Mouse (Mus musculus) G1E-ER4 (cell line): Measurements from ENCODE around the gene Slc38a6. TPM values are rescaled to one million over a fixed set of nuclear protein-coding genes. Genes with fewer than 3 reads are reported as not detected.

Source experiments
- GATA1 ChIP-seq: IDR thresholded peaks from one replicate; pipeline ENCODE4 v1.8.0; 2012; ENCODE audit warnings: low read length, inconsistent platforms
- polyA plus RNA-seq: library from polyadenylated mRNA; stranded (reverse); fragments of >175 nt; gene quantifications from 2 replicates; pipeline ENCODE4 v1.2.3, GENCODE M21; 2012

Gene Slc38a6
- polyA plus RNA-seq, 1 experiment, result 2.3 TPM

GRCm38 (mm10) chr12:73304636-73305035 lies 18.1 kb downstream of the Slc38a6 start:
- TF ChIP-seq GATA1, result no peak

GRCm38 (mm10) chr12:73307750-73308149 lies 21.2 kb downstream of the Slc38a6 start:
- no peak for TF ChIP-seq GATA1

DNA sequence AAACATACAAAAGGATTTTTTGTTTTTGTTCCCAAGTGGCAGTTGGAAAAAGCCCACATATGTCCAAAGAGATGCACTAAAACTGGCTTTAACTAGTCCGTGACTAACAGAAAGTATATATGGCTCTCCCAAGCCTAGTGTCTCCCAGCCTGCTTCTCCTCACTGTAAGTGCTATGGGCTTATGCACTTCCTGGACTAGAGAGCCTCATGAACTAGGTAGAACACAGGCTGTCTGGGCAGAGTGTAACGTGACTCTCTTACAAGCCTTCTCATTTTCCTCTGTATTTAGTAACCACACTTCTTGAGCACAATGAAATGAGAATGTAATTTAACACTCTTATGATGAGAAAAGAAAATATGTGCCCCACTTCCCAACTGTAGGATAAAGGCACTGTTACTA lies 22.1 kb downstream of the Slc38a6 start:
- TF ChIP-seq GATA1, result no peak

DNA sequence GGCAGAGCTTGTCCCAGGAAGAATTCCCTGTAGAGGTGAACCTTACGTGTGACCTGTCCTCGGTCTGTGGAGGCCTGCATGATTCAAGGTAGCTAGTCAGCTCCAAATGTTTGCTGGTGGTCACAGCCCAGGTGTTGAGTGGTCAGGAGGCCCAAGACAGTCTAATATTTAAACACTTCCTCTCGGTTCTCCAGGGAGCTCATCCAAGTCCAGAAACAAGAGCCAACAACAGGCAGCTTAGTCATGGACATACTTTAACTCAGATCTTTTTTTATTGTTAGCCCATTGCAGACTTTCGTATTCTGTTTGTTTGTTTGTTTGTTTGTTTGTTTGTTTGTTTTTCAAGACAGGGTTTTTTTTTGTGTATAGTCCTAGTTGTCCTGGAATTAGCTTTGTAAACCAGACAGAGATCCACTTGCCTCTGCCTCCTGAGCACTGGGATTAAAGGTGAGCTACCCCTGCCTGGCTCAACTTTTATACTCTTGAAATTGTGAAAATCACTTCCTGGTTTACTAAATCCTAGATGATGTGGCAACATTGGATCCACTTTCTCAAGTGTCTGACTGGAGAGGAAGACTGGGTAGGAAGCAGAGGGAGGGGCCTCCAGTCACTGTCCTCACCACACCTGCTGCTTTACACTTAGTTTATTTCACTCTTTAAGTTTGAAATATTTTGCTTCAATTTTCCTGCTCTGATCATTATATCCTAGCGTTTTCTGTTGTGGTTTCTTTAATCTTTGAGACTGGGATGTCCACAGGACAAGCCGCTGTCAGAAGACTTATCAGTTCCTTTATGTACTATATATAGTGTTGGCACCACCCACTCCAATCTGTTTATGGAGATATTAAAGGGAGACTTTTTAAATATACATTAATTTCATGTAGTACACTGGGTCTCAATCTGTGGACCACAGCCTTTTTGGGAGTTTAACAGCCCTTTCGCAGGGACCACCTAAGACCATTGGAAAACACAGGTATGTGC lies 31.4 kb downstream of the Slc38a6 start:
- TF ChIP-seq GATA1, result no peak

DNA sequence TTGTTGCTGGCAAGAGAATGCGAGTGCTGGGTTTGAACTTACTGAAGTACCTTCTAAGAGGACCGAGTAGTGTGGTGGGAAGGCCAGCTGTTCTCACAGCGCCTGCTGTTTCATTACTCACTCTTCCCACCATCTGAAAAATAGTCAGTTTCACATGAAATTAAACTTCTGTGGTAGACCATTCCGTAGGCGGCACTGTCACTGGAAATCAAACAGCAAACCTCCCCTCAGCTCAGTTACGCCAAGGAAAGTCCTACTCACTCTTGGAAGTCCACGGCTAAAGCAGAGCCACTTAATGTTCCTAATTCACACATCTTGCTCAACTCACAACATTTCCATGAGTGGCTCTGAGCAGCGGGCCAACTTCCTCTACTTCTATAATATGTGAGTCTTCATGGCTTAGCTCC lies 37.6 kb downstream of the Slc38a6 start:
- no peak for TF ChIP-seq GATA1

- no peak for TF ChIP-seq GATA1
Observed at GRCm38 (mm10) chr12:73324742-73325141, 38.2 kb downstream of the Slc38a6 start.

DNA sequence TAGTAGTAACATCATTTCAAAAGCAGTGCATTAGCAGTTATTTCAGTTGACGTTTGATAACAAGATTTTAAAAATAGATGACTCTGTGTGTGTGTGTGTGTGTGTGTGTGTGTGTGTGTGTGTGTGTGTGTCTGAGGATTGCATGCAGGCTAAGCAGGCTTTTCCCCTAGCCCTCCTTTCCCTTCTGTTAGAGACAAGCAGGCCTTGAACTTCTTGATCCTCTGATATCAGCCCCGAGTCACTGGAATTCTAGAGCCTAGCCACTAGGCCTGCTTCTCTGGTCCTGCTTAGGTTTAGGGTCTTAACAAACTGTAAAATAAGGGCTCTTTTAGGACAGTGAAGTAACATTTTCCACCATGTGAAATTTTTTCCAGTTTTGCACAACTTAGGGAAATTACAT lies 38.6 kb downstream of the Slc38a6 start:
- no peak for TF ChIP-seq GATA1

GRCm38 (mm10) chr12:73325617-73326016 lies 39.0 kb downstream of the Slc38a6 start:
- TF ChIP-seq GATA1, result no peak

DNA sequence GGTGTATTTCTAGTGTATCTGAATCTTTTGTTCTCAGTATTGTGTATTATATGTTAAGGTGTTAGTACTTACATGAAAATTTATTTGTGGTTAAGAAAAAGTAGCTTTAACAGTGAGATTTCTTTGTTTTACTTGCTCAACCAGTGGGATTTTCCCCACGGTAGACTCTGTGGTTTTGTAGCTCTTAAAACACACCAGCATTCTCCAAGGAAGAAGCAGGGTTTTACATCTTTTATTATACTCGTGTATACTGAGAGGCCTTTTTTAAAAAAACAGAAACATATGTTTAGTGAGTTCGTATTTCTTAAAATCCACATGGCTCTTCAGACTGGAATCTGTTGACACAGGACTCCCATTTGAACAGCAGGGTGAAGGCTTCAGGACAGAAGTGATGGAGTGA lies 40.8 kb downstream of the Slc38a6 start:
- no peak for TF ChIP-seq GATA1

- TF ChIP-seq GATA1, result no peak
Observed at GRCm38 (mm10) chr12:73328448-73329167, 42.0 kb downstream of the Slc38a6 start.

- TF ChIP-seq GATA1, result no peak
Observed at GRCm38 (mm10) chr12:73330236-73330635, 43.7 kb downstream of the Slc38a6 start.

DNA sequence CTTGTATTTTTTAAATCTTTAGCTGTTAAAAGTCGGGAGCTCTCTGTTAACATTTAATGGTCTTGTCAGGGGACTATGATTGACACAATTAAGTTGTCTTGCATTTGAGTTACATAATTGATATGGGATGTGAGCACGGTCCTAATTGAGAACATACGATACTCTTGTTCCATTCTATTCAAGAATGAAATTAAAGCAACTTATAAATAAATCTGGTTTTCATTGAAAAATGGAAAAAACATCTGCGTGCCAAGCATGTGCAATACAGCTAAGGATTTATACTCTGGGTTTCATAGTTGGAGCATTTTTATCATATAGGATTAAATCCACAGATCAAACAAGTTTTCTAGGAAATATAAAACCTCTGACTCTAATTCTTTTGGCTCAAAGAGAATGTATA lies 46.1 kb downstream of the Slc38a6 start:
- no peak for TF ChIP-seq GATA1

GRCm38 (mm10) chr12:73334051-73334551 lies 47.5 kb downstream of the Slc38a6 start:
- no peak for TF ChIP-seq GATA1

- no peak for TF ChIP-seq GATA1
Observed at GRCm38 (mm10) chr12:73337127-73337526, 50.5 kb downstream of the Slc38a6 start.

DNA sequence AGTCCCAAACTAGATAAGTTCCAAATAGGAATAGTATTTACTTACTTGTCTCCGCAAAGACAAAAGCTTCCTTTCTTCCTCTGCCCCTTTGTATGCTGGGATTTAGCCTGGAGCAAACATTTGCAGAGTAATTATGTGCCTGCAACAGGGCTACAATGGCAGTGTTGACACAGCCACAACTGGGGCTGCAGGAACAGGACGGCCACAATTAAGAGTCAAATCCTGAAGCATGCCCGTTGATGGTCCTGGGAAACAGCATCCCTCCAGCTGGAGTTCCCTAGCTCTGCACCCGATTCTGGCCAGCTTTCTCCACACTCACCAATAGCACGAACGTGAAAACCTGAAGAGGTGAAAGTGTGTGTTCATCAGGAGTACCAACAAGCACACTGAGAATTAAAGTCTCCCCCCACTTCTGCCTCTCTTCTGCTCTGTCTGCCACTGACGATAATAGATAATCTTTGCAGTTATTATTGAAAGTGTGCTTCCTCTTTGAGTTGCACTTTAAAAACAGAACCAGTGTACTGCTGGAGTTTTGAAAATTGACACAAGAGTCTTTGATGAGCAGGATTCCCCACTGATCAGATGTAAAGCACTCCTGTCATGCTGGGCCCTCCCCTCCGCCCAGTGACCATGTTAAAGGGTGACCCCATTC lies 54.2 kb downstream of the Slc38a6 start:
- TF ChIP-seq GATA1, result no peak
